Mouse (Mus musculus): ENCODE data around the gene Ssh2.

Gene Ssh2

DNA sequence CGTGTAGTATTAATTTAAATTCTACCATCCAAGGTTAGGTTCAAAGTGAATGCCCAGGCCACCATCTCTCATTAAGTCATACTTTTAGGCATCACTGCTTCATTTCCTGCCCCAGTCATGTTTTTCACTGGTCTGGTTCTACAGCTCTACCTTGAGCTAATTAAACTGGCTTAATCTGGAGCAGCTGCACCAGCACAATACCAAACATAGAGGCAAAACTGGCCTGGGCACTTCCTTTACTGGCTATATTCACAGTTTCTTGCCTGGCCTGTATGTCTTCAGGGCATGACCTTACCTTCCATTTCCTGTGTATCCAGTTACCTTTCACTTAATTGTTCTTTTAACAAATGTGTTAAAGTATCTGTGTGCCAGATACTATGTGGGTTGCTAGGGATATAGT, 81.2 kb downstream of the Ssh2 start:
- no peak overlapping the region for H3K4me3 ChIP-seq (replicated peaks; ENCODE audit: low read length)
- no peak for TF ChIP-seq CTCF (conservative IDR thresholded peaks at IDR 0.05; ENCODE audit: low read length)
- no peak for TF ChIP-seq POU5F1 (IDR thresholded peaks at IDR 0.05; ENCODE audit: borderline replicate concordance, low read length)
- TF ChIP-seq NANOG (IDR thresholded peaks at IDR 0.05; ENCODE audit: borderline replicate concordance, low read length): no peak

GRCm38 (mm10) chr11:77307205-77307604, 91.1 kb downstream of the Ssh2 start:
- Histone ChIP-seq H3K9me3 (ENCODE audit: low read length) (no peaks in the 10 kb centered on the region), H3K4me1 (replicated peaks; ENCODE audit: low read depth, low read length) (no peaks in the 10 kb centered on the region), H3K4me3 (replicated peaks; ENCODE audit: low read length) (no peak overlapping the region), H3K27me3 (ENCODE audit: insufficient read depth, low read length) (no peaks in the 10 kb centered on the region), H3K36me3 (ENCODE audit: insufficient read depth, low read length) (no peaks in the 10 kb centered on the region)
- TF ChIP-seq CTCF (conservative IDR thresholded peaks at IDR 0.05; ENCODE audit: low read length) (no peak), POU5F1 (IDR thresholded peaks at IDR 0.05; ENCODE audit: borderline replicate concordance, low read length) (no peak), NANOG (IDR thresholded peaks at IDR 0.05; ENCODE audit: borderline replicate concordance, low read length) (no peak)

More for the DNA sequence above, 81.2 kb downstream of the Ssh2 start:
- Histone ChIP-seq H3K4me1 (replicated peaks; ENCODE audit: low read depth, low read length) (no peaks in the 10 kb centered on the region), H3K27me3 (ENCODE audit: insufficient read depth, low read length) (no peaks in the 10 kb centered on the region), H3K36me3 (ENCODE audit: insufficient read depth, low read length) (no peaks in the 10 kb centered on the region), H3K9me3 (ENCODE audit: low read length) (no peaks in the 10 kb centered on the region)

- Histone ChIP-seq H3K4me1 (replicated peaks; ENCODE audit: low read depth, low read length) (no peaks in the 10 kb centered on the region), H3K9me3 (ENCODE audit: low read length) (no peaks in the 10 kb centered on the region), H3K36me3 (ENCODE audit: insufficient read depth, low read length) (no peaks in the 10 kb centered on the region), H3K27me3 (ENCODE audit: insufficient read depth, low read length) (no peaks in the 10 kb centered on the region), H3K4me3 (replicated peaks; ENCODE audit: low read length) (no peak overlapping the region)
- no peak for TF ChIP-seq NANOG (IDR thresholded peaks at IDR 0.05; ENCODE audit: borderline replicate concordance, low read length)
- peak; percentile 42 for TF ChIP-seq CTCF (conservative IDR thresholded peaks at IDR 0.05; ENCODE audit: low read length)
These were observed 92.4 kb downstream of the Ssh2 start for GRCm38 (mm10) chr11:77308533-77308932.

DNA sequence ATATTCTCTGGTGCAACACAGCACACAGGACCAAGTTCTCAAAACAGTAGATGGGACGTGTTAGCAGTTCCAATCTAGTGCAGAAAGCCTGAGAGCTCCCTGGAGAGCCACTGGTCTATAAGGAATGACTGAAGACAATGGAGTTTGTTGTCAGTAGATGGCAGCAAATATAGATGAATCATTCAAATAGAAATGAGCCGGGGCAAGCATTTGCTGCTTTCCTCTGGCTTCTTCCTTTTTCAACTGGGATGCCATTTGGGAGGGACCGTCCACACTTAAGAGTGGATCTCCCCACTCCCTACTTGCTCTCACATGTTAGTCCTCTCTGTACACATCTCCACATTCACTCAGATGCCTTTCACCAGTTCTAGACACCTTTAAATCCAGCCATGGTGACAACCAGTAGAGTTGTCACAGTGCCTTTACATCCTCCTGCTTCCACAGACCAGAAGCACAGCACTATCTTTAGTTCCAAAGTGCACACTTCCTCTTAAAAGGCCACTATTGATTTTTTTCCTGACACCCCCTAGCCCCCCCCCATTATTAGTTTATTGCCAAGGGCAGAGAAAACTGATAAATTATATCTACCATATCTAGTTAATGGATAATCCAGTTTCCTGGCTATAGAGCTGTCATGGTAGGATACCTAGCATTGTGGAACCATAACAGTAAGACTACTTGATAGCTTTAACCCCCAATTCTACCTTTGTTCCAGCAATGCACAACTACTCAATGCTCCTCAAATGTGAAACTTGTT, 101.8 kb downstream of the Ssh2 start:
- Histone ChIP-seq H3K4me1 (replicated peaks; ENCODE audit: low read depth, low read length) (no peaks in the 10 kb centered on the region), H3K4me3 (replicated peaks; ENCODE audit: low read length) (no peak overlapping the region), H3K36me3 (ENCODE audit: insufficient read depth, low read length) (no peaks in the 10 kb centered on the region), H3K9me3 (ENCODE audit: low read length) (no peaks in the 10 kb centered on the region), H3K27me3 (ENCODE audit: insufficient read depth, low read length) (no peaks in the 10 kb centered on the region)
- TF ChIP-seq NANOG (IDR thresholded peaks at IDR 0.05; ENCODE audit: borderline replicate concordance, low read length) (no peak), POU5F1 (IDR thresholded peaks at IDR 0.05; ENCODE audit: borderline replicate concordance, low read length) (no peak), CTCF (conservative IDR thresholded peaks at IDR 0.05; ENCODE audit: low read length) (no peak)

- H3K27me3 ChIP-seq (ENCODE audit: insufficient read depth, low read length): no peaks in the 10 kb centered on the region
- no peak for TF ChIP-seq NANOG (IDR thresholded peaks at IDR 0.05; ENCODE audit: borderline replicate concordance, low read length)
- TF ChIP-seq CTCF (conservative IDR thresholded peaks at IDR 0.05; ENCODE audit: low read length): no peak
- TF ChIP-seq POU5F1 (IDR thresholded peaks at IDR 0.05; ENCODE audit: borderline replicate concordance, low read length): no peak
- H3K36me3 ChIP-seq (ENCODE audit: insufficient read depth, low read length): no peaks in the 10 kb centered on the region
- H3K9me3 ChIP-seq (ENCODE audit: low read length): no peaks in the 10 kb centered on the region
- H3K4me3 ChIP-seq (replicated peaks; ENCODE audit: low read length): no peak overlapping the region
- H3K4me1 ChIP-seq (replicated peaks; ENCODE audit: low read depth, low read length): no peaks in the 10 kb centered on the region
These were observed 102.5 kb downstream of the Ssh2 start for GRCm38 (mm10) chr11:77318478-77319118.

DNA sequence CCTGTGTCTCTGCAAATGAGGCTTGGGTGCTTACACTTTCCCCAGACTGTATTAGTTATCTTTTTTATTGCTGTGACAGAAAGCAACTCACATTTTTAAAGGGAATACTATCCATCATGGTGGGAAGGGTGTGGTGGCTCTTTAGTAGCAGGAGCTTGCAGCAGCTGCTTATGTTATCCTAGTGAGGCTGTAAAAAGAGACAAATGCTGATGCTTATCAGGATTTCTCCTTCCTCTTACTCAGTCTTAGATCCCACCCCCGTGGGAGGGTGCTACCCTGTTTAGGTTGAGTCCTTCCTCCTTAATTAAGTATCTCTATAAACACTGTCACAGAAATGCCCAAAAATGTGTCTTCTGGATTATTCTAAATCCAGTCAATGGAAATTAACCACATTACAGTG, 105.1 kb downstream of the Ssh2 start:
- no peaks in the 10 kb centered on the region for H3K4me1 ChIP-seq (replicated peaks; ENCODE audit: low read depth, low read length)
- TF ChIP-seq CTCF (conservative IDR thresholded peaks at IDR 0.05; ENCODE audit: low read length) (no peak), NANOG (IDR thresholded peaks at IDR 0.05; ENCODE audit: borderline replicate concordance, low read length) (no peak), POU5F1 (IDR thresholded peaks at IDR 0.05; ENCODE audit: borderline replicate concordance, low read length) (no peak)
- no peak overlapping the region for H3K4me3 ChIP-seq (replicated peaks; ENCODE audit: low read length)
- no peaks in the 10 kb centered on the region for H3K27me3 ChIP-seq (ENCODE audit: insufficient read depth, low read length)
- H3K36me3 ChIP-seq (ENCODE audit: insufficient read depth, low read length): no peaks in the 10 kb centered on the region
- H3K9me3 ChIP-seq (ENCODE audit: low read length): no peaks in the 10 kb centered on the region

DNA sequence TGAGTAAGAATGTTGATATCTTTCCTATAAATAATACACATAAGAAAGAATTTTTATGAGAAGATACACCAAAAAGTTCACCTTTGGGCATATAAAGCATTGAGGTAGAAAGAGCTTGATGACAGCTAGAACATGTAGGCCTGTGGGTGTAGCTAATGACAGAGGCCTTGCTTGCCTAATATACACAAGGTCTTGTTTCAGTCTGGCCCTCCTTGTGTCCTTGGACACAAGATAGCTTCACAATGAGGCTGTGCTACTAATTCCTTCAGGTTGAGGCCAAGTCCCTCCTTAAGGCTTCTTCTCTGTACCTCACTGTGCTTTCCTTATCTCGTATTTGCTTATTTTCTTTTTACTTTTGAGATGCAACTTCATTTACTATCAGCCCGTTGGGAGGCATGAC, 114.4 kb downstream of the Ssh2 start:
- Histone ChIP-seq H3K4me1 (replicated peaks; ENCODE audit: low read depth, low read length) (no peaks in the 10 kb centered on the region), H3K27me3 (ENCODE audit: insufficient read depth, low read length) (no peaks in the 10 kb centered on the region), H3K36me3 (ENCODE audit: insufficient read depth, low read length) (no peaks in the 10 kb centered on the region), H3K9me3 (ENCODE audit: low read length) (no peaks in the 10 kb centered on the region), H3K4me3 (replicated peaks; ENCODE audit: low read length) (no peak overlapping the region)
- TF ChIP-seq CTCF (conservative IDR thresholded peaks at IDR 0.05; ENCODE audit: low read length): no peak

DNA sequence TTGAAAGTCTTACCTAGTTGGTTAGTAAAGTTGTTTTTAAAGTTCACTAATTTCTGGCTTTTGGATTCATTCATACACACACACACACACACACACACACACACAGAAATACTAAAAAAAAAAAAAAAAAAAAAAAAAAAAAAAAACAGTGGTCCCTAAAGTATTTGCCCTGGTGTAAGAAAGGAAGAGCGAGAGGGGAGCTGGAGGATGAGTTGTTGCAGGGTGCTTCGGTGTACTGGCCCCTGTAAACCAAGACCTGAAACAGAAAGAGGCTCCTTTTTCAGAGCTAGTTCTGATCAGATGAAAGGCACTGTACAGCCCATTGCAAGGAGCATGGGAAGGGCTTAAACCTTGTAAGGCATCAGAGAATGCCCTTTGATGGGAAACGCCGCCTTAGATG, 131.2 kb downstream of the Ssh2 start:
- Histone ChIP-seq H3K4me3 (replicated peaks; ENCODE audit: low read length) (no peak overlapping the region), H3K36me3 (ENCODE audit: insufficient read depth, low read length) (no peaks in the 10 kb centered on the region), H3K4me1 (replicated peaks; ENCODE audit: low read depth, low read length) (peaks cover 12% of the 10 kb centered on the region; the same call in 1 of the 2 replicates), H3K9me3 (ENCODE audit: low read length) (no peaks in the 10 kb centered on the region), H3K27me3 (ENCODE audit: insufficient read depth, low read length) (peaks cover 36% of the 10 kb centered on the region)
- no peak for TF ChIP-seq POU5F1 (IDR thresholded peaks at IDR 0.05; ENCODE audit: borderline replicate concordance, low read length)
- TF ChIP-seq NANOG (IDR thresholded peaks at IDR 0.05; ENCODE audit: borderline replicate concordance, low read length): no peak
- no peak for TF ChIP-seq CTCF (conservative IDR thresholded peaks at IDR 0.05; ENCODE audit: low read length)
